Mouse (Mus musculus): ENCODE data around the gene Syt17. TPM values are rescaled to one million over a fixed set of nuclear protein-coding genes. Genes with fewer than 3 reads are reported as not detected.

The Syt17 gene
- polyA plus RNA-seq, 1 experiment from 2014 or later = 6.5 TPM

Other genes with a start within 250 kb of the Syt17 start
- 22.0 and 23.1 TPM in 2 replicates for gene Smg1, start 204.6 kb downstream of the Syt17 start, polyA plus RNA-seq (2015; fragmentation: Nextera tagmentation; extraction: Ambion mirVana)
- 6.2 and 6.4 TPM in 2 replicates for gene Itpripl2, start 43.8 kb upstream of the Syt17 start, polyA plus RNA-seq (2015; fragmentation: Nextera tagmentation; extraction: Ambion mirVana)
- gene Coq7, start 85.1 kb upstream of the Syt17 start, polyA plus RNA-seq (2015; fragmentation: Nextera tagmentation; extraction: Ambion mirVana) = 105 and 113 TPM in 2 replicates
- gene Tmc7, start 136.5 kb upstream of the Syt17 start, polyA plus RNA-seq (2015; fragmentation: Nextera tagmentation; extraction: Ambion mirVana) = 8.4 and 9.2 TPM in 2 replicates
- gene Tmc5, start 149.1 kb upstream of the Syt17 start, polyA plus RNA-seq (2015; fragmentation: Nextera tagmentation; extraction: Ambion mirVana) = 2.1 and 2.7 TPM in 2 replicates

All from stomach, embryonic 15.5 days (tissue).